Mouse (Mus musculus) thymus, adult 18-20 months (tissue): ENCODE data around the gene Ccnq.

Experiments used
- DNase-seq, 2 experiments: peaks; one replicate each; pipeline ENCODE4 v3.0.0; 2022; ENCODE audit warnings: mixed read lengths in 2 of 2

Ccnq gene

GRCm38 (mm10) chr11:78750885-78751842 is at the start of gene Ccnq:
TSS of gene Ccnq (minus strand) at chr11:78751729.
- DNase-seq: peak; percentile 61 to 63

- DNase-seq: no peak
Measured at GRCm38 (mm10) chr11:78801094-78801493, 49.6 kb upstream of the Ccnq start.

GRCm38 (mm10) chr11:78796072-78796729 is 44.7 kb upstream of the Ccnq start:
- no peak for DNase-seq

GRCm38 (mm10) chr11:78793116-78793515 is 41.6 kb upstream of the Ccnq start:
- peak; percentile 20 to 28 for DNase-seq

- peak in 1 of 2 experiments; percentile 25 for DNase-seq
Measured at GRCm38 (mm10) chr11:78792465-78792864, 40.9 kb upstream of the Ccnq start.

GRCm38 (mm10) chr11:78792055-78792454 is 40.5 kb upstream of the Ccnq start:
- DNase-seq: no peak

- DNase-seq: no peak
Measured at GRCm38 (mm10) chr11:78791582-78791981, 40.1 kb upstream of the Ccnq start.

GRCm38 (mm10) chr11:78789370-78790060 is 38.0 kb upstream of the Ccnq start:
- DNase-seq: no peak

- no peak for DNase-seq
Measured at GRCm38 (mm10) chr11:78786013-78786431, 34.5 kb upstream of the Ccnq start.

- no peak for DNase-seq
Measured at GRCm38 (mm10) chr11:78782791-78783347, 31.3 kb upstream of the Ccnq start.

- no peak for DNase-seq
Measured at GRCm38 (mm10) chr11:78782326-78782725, 30.8 kb upstream of the Ccnq start.

GRCm38 (mm10) chr11:78780571-78780970 is 29.0 kb upstream of the Ccnq start:
- DNase-seq: no peak

- no peak for DNase-seq
Measured at GRCm38 (mm10) chr11:78780002-78780401, 28.5 kb upstream of the Ccnq start.

- DNase-seq: no peak
Measured at GRCm38 (mm10) chr11:78777851-78778680, 26.5 kb upstream of the Ccnq start.

GRCm38 (mm10) chr11:78771751-78772283 is 20.3 kb upstream of the Ccnq start:
- peak; percentile 40 to 60 for DNase-seq

GRCm38 (mm10) chr11:78770436-78770835 is 18.9 kb upstream of the Ccnq start:
- no peak for DNase-seq

- no peak for DNase-seq
Measured at GRCm38 (mm10) chr11:78768778-78769177, 17.2 kb upstream of the Ccnq start.

GRCm38 (mm10) chr11:78766069-78766830 is 14.7 kb upstream of the Ccnq start:
- DNase-seq: no peak

- DNase-seq: no peak
Measured at GRCm38 (mm10) chr11:78764820-78765219, 13.3 kb upstream of the Ccnq start.

- no peak for DNase-seq
Measured at GRCm38 (mm10) chr11:78764304-78764703, 12.8 kb upstream of the Ccnq start.

GRCm38 (mm10) chr11:78762201-78762600 is 10.7 kb upstream of the Ccnq start:
- no peak for DNase-seq
